Mouse (Mus musculus) CH12.LX (cell line): ENCODE results near the gene Olfr295.

Source experiments
- CTCF ChIP-seq, 2 experiments: IDR thresholded peaks in 1 of 2; conservative IDR thresholded peaks in 1 of 2; 2 replicates each; pipeline ENCODE4 v1.5.1; 2011 to 2012; ENCODE audit warnings: low read depth in 2 of 2, low read length in 2 of 2, improper control_type of control experiment in 1 of 2, inconsistent platforms in 1 of 2, mild to moderate bottlenecking in 1 of 2, moderate library complexity in 1 of 2
- E2F4 ChIP-seq: IDR thresholded peaks from 2 replicates; pipeline ENCODE4 v1.6.1; 2011; ENCODE audit warnings: low read depth, low read length, improper control_type of control experiment; ENCODE audit not compliant: insufficient replicate concordance
- EP300 ChIP-seq: IDR thresholded peaks from 2 replicates; pipeline ENCODE4 v1.6.1; 2011; ENCODE audit warnings: low read length, improper control_type of control experiment
- MXI1 ChIP-seq: IDR thresholded peaks from 2 replicates; pipeline ENCODE4 v1.6.1; 2011; ENCODE audit warnings: mild to moderate bottlenecking, low read depth, low read length, improper control_type of control experiment
- MYC ChIP-seq: IDR thresholded peaks from 2 replicates; pipeline ENCODE4 v1.6.1; 2011; ENCODE audit warnings: low read depth, mild to moderate bottlenecking, improper control_type of control experiment, low read length
- RAD21 ChIP-seq: IDR thresholded peaks from 2 replicates; pipeline ENCODE4 v1.6.1; 2011; ENCODE audit warnings: low read depth, mild to moderate bottlenecking, low read length, improper control_type of control experiment, moderate library complexity
- SMC3 ChIP-seq: IDR thresholded peaks from 2 replicates; pipeline ENCODE4 v1.6.1; 2011; ENCODE audit warnings: low read depth, low read length, improper control_type of control experiment
- TBP ChIP-seq: conservative IDR thresholded peaks from 2 replicates; pipeline ENCODE4 v1.6.1; 2011; ENCODE audit warnings: low read depth, low read length, improper control_type of control experiment
- ZC3H11A ChIP-seq: IDR thresholded peaks from 2 replicates; pipeline ENCODE4 v1.6.1; 2012; ENCODE audit warnings: low read depth, mild to moderate bottlenecking, inconsistent platforms, low read length, improper control_type of control experiment

DNA sequence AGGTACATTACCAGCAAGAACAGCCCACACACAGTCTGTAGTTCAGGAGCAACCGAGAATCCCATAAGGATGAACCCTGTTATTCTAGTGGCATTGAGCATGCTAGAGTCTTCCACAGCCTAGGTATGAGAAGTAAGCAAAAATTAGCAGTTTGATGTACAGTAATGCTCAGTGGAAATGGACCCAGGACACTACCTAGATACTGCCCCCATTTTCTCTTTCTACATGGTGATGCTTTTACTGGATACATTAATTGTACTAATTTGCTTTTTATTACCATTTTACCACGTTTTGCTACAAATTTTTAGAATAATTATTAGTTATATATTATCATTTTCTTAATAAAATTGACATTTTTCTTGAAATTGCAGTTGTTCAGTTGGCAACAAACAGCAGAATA lies 32.9 kb downstream of the Olfr295 start, which contains the start of gene Olfr294:
- TF ChIP-seq E2F4 (no peak), CTCF (conservative IDR thresholded peaks at IDR 0.05 in 1 of 2, IDR thresholded peaks at IDR 0.05 in 1 of 2; ENCODE audit: low read depth in 2 of 2, low read length in 2 of 2) (no peak), RAD21 (no peak), MXI1 (no peak), ZC3H11A (no peak), EP300 (no peak), SMC3 (no peak), MYC (no peak), TBP (no peak)
